Mouse (Mus musculus): ENCODE data around the gene Galk1.

- TF ChIP-seq CTCF (IDR thresholded peaks at IDR 0.05; ENCODE audit: low read depth) = no peak
- TF ChIP-seq EP300 (optimal IDR thresholded peaks at IDR 0.05) = no peak
These were observed 15.8 kb upstream of the Galk1 start for GRCm38 (mm10) chr11:116028177-116028865.
